Mouse (Mus musculus): ENCODE results near the gene Ildr2.

Gene Ildr2

DNA sequence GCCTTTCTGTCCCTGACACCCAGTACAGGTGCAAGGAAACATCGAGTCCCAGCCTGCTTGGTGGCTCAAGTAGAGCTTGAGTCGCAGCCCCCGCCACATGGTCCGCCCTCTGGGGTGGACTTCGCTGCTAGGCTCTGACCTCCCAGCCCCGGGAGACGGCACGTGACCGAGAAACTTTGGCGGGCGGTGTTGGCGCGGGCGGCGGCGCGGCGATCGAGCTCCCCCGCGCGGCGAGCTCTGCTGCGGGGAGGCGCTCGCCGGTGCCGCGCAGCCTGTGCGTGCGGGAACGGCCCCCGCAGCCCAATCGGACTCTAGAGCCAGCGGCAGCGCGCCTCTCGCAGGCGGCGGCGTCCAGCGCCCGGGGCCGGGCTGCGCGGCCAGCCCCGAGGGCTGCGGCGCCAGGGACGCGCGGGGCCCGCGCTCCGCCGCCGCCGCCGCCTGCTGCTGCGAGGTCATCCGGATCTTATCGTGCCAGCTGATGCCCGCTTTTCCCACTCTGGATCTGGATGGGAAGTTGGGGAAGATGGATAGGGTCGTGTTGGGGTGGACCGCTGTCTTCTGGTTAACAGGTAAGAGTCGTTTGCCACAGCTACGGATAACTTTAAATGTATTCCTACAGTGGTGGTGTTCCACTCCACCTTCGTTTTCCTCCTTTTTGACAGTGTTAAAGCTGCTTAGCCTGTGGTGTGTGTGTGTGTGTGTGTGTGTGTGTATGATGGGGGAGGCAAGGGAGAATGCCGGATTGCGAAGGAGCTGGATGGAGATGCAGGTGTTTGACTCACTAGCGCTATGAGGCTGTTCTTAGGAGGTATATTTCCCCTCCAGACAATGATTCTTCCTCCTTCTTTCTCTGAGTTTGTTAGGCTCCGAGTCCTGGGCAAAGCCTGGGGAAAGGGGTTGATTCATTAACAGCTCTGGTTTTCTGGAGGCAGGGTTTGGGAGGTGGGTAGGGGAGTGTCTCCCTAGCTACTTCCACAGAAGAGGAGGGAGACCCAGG lies at the start of gene Ildr2:
Gene Ildr2 (plus strand): TSS at position 242 of the 997 bp plus-strand sequence.
- peak; percentile 74 for DNase-seq

GRCm38 (mm10) chr1:166204171-166204570 lies 49.8 kb upstream of the Ildr2 start:
- no peak for DNase-seq

DNA sequence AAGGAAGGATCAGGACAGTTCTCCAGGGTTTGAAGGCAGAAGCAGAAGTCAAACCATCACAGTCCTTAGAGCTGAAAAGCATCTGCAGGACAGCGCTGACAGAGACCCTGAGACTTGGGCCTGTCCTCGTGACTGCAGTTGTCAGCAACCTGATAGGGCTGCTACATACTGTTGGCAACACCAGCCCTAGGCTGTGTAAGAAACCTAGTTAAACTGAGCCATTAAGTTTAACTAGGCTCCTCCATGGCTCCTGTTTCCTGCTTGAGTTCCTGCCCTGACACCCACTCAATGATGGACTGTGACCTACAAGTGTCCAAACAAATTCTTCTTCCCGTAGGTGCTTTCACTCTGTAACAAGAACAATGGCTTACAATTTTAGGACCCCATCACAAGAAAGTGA lies 48.8 kb upstream of the Ildr2 start:
- no peak for DNase-seq

- DNase-seq = no peak
Measured at GRCm38 (mm10) chr1:166209371-166209770, 44.6 kb upstream of the Ildr2 start.

GRCm38 (mm10) chr1:166214181-166214580 lies 39.8 kb upstream of the Ildr2 start:
- peak; percentile 32 for DNase-seq

- no peak for DNase-seq
Measured at GRCm38 (mm10) chr1:166238315-166238969, 15.5 kb upstream of the Ildr2 start, which contains the start of gene Mael. Gene Mael (minus strand): TSS chr1:166238747.

DNA sequence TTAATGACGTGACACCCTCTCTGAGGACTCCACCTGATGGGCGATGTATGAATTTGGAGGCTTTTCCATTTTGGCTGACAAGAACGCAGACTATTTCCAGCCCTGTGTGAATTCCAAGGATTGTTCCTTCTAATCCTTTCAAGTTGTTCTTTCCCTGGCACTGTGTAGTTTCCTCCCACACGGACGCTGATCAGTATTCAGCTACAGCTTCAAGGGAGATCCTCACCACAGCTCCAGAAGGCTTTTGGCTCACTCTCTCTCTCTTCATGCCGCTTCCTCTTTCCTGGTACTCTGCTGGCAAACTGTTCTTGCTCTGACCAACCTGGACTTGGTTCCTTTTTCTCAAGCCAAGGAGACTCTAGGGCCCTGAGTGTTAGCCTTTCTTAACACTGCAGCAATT lies 9.7 kb upstream of the Ildr2 start:
- DNase-seq = no peak

GRCm38 (mm10) chr1:166255091-166255490 lies 1.2 kb downstream of the Ildr2 start:
- DNase-seq = no peak

DNA sequence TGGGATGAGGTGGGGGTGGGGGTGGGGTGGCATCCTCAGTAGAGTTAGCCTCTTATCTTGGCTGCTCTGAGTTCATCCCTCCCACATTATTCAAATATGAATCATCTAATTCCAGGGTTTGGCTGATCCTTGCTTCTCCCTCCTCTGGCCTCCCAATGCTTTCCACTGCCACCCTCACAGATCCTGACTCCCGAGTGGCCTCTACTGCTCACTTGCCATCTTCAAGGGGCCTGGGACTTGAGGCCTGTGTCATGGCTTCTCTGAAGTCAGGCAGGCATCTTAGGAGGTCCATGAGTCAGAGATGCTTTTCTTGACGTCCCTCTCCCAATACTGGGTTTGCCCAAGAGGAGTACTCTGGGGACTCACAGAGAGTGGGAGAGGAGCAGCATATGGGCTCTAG lies 1.7 kb downstream of the Ildr2 start:
- DNase-seq = no peak

DNA sequence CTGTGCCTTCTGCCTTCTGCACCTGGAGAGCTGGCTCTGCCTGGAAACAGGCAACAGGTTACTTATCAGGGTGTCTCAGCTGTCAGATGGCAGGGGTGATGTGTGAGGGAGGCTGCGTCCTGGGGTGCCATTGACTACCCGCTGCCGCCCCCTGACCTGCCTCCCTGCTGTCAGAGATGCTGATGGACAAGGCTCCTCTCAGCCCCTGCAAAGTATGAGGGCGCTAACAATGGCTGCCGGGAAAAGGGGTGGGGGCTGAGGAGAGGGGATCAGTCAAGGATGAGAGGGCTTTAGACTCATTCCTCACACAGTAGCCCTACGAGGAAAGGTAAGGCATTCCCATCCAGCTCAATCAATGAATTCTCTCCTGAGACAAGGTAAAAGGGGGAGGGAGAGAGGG lies 2.4 kb downstream of the Ildr2 start:
- DNase-seq = no peak

DNA sequence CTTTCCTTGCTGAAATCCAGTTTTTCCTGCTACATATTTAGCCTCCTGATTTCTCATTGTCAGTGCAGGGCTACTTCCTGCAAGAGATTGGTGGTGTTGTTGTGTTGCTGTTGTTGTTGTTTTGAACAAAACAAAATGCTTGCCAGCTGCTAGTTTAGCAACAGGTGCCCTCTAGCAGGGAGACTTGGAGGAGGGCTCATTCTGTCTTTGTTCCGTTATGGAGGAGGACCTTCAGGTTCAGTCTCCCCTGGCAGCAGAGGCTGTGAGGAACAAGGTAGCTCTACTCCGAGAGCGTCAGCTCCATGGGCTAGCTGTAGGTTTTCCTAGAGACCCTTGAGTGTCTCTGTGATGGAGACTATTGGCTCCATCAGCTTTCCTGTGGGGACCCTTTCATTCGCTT lies 3.0 kb downstream of the Ildr2 start:
- no peak for DNase-seq

GRCm38 (mm10) chr1:166259526-166259925 lies 5.6 kb downstream of the Ildr2 start:
- no peak for DNase-seq

GRCm38 (mm10) chr1:166266001-166266705 lies 12.2 kb downstream of the Ildr2 start:
- peak; percentile 81 for DNase-seq

GRCm38 (mm10) chr1:166266918-166267317 lies 13.0 kb downstream of the Ildr2 start:
- DNase-seq = no peak

GRCm38 (mm10) chr1:166268218-166268617 lies 14.3 kb downstream of the Ildr2 start:
- DNase-seq = no peak

DNA sequence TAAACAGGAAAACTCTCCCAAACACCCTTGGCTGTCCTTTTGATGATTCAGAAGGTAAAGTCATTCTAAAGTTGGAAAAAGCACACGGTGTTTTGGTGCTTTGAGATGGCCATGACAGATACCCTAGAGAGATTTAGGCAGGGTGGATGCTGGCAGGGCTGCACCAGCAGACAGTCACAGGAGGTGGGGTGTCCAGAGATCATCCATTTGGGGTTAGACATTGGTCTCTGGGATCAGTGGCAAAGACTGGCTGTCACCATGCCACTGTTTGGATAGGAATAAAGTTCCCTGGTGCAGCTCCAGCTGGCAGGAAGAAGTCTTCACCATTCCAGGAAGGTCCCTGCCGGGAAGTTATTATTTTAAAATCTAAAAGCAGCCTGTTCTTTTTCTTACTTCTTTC lies 24.8 kb downstream of the Ildr2 start:
- peak; percentile 65 for DNase-seq

GRCm38 (mm10) chr1:166279580-166280206 lies 25.8 kb downstream of the Ildr2 start:
- DNase-seq = no peak

DNA sequence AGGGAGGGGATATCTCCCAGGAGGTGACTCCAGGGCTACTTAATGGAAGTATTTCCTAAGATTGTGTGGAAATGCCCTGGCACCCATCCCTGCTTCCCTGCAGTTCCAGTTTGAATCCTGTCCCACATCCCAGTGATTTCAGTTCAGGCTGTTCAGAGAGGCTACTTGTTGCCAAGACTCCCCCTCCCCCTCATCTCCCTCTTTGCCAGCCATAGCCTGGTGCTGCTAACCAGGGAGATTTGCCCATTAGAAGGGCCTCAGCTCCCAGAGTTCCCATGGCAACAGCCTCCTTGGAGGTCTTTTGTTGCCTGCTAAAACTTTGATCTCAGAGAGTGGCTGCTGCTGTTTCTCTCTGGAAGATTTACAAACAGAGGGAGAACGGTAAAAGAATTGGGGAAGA lies 26.6 kb downstream of the Ildr2 start:
- peak; percentile 26 for DNase-seq

- no peak for DNase-seq
Measured at GRCm38 (mm10) chr1:166281287-166281686, 27.3 kb downstream of the Ildr2 start.

GRCm38 (mm10) chr1:166281836-166282235 lies 27.9 kb downstream of the Ildr2 start:
- DNase-seq = peak; percentile 40

- DNase-seq = peak; percentile 34
Measured at GRCm38 (mm10) chr1:166282597-166283210, 28.8 kb downstream of the Ildr2 start.

DNA sequence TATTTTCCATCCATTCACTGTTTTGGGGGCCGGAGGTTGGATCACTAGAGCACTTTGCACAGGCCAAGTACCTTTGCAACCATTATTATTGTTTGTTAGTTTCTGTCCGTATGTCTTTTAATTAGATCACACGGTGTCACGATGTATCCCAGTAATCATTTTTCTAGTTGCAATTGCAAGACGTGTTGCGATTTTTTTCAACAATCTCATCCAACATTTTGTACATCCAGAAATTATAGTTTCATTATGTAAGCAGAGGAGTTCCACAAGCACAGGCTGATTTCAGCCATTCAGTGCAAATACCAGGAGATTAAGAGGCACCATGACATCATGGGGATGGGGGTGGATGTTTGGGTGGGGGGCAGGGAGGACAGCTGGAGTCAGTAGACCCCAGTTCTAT lies 29.5 kb downstream of the Ildr2 start:
- no peak for DNase-seq
